Mouse (Mus musculus): Measurements from ENCODE around the gene Arnt2. TPM values are rescaled to one million over a fixed set of nuclear protein-coding genes. Genes with fewer than 3 reads are reported as not detected.

Gene Arnt2
- total RNA-seq, 2 experiments from 2014 or later: not detected

DNA sequence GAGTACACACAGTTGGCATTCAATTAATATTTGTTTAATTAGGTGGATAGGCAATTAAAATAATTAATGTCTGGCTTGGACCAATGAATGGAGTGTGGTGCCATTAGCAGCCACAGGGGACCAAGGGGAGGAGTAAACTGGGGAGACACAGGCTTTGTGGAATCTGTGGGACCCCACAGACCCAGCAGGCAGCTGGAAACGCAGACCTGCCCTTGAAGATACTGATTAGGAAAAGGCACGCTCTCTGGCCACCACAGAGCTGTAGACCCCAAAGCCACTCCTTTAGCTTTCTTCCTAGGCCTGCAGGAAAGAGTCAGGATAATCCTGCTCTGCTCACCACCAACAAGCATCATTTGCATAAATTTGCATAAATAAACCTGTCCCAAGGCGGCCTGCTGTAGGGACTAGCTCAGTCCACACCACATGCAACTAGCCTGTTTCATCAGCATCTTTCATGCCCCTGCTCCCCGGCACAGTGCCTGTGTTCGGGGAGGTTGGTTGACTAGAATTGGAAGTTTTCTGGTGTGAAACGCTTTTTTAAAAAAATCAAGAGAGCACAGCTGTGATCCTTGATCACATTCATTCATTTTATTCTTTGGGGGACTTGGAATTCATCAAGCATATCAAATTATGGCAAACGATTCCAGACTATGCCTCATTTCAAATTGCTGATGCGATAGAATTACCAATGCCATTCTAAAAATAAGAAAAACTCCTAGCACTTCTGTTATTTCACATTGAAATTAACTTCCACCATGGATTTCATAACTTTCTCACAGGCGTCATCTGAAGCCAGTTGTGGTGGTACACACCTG, 8.1 kb downstream of the Arnt2 start:
- ATAC-seq (ENCODE audit: poor library complexity, severe bottlenecking): no peak

DNA sequence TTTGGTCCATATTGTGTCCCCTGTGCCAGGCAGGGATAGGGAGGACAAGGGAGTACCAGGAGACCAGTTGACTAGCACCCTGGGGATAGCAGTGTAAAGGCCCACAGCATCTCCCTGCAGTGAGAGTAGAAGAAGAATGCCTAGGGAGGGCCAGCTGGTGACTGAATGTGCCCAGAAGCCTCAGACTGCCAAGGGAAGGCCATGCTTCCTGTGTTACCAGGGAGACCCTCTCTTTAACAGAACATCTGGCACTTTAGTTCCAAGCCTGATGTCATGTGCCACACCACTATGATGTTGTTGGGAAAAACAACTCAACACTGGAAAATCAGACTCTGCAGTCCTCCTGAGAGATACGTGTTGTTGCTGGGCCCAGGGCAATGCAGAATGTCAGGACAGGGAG, 12.7 kb downstream of the Arnt2 start:
- ATAC-seq (ENCODE audit: poor library complexity, severe bottlenecking): no peak

GRCm38 (mm10) chr7:84396581-84396980, 13.4 kb downstream of the Arnt2 start:
- ATAC-seq (ENCODE audit: poor library complexity, severe bottlenecking): no peak

- no peak for ATAC-seq (ENCODE audit: poor library complexity, severe bottlenecking)
These were observed 22.1 kb downstream of the Arnt2 start for GRCm38 (mm10) chr7:84387826-84388225.

DNA sequence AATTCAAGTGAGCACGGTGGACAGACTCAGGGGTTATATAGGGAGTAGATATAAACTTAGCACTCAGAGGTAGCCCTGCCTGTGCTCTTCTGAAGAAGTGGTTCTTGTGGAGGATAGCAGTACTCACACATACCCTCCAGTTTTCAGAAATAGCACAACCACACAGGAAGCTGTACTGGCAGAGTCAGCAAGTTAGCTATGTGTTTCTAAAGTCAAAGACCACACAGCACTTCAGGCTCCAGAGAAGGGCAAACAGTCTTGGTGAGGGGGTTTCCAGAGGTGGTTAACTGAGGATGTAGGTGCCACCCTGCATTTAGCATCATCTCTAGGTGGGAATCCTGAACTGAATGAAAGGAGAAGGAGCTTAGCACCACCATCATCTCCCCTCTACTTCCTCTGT, 23.5 kb downstream of the Arnt2 start:
- peak; percentile 38 for ATAC-seq (ENCODE audit: poor library complexity, severe bottlenecking)

- ATAC-seq (ENCODE audit: poor library complexity, severe bottlenecking): no peak
These were observed 25.2 kb downstream of the Arnt2 start for GRCm38 (mm10) chr7:84384778-84385177.

DNA sequence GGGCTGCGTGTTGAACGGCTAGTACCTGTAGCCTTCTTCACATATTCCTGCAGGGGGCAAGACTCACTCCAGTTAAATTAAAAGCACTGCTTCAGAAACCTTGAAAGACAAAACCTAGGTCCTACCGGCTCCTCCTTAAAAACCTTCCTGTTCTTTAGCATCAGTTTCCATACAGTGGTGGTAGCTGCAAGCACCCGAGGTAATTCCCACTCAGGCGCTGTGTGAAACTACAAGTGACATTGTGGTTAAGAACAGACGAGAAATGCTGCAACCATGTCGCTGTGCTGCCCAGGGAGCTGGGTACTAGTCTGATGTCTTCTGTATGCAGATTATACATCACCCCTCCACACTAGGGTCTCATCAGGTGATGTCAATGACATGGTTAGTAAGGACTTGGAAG, 25.9 kb downstream of the Arnt2 start:
- no peak for ATAC-seq (ENCODE audit: poor library complexity, severe bottlenecking)

- no peak for ATAC-seq (ENCODE audit: poor library complexity, severe bottlenecking)
These were observed 27.6 kb downstream of the Arnt2 start for GRCm38 (mm10) chr7:84382346-84382745.

DNA sequence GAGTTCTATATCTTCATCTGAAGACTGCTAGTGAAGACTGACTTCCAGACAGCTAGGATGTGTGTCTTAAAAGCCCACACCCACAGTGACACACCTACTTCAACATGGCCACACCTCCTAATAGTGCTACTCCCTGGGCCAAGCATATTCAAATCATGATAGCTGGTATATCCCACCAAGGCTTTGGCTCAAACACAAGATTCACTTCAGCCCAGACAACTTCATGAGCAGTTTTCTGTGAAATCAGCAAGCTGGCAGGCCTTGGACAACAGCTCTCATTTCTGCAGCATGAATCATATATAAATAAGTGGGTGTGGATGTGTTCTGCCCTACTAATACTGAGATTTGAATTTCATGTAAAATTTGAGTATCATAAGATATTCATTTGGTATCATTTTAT, 29.2 kb downstream of the Arnt2 start:
- ATAC-seq (ENCODE audit: poor library complexity, severe bottlenecking): no peak

DNA sequence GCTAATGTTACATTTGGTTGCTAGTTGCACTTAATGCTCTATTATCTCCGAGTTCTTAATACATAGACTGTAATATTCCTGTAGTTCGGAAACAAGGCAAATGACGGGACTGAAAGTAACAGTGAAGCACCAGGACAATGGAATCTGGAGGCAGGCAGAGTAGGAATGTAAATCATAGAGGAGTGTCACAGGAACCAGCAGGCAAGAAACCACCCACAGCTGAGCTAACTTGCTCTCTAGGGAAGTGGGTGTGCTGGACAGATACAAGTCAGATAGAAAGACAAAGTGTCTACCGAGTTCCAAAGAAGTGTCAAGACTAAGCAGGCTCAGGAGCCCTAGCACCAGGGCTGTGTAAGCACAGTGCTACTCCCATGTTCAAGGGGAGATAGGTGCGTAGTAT, 32.6 kb downstream of the Arnt2 start:
- ATAC-seq (ENCODE audit: poor library complexity, severe bottlenecking): no peak

GRCm38 (mm10) chr7:84373691-84374090, 36.3 kb downstream of the Arnt2 start:
- ATAC-seq (ENCODE audit: poor library complexity, severe bottlenecking): no peak

DNA sequence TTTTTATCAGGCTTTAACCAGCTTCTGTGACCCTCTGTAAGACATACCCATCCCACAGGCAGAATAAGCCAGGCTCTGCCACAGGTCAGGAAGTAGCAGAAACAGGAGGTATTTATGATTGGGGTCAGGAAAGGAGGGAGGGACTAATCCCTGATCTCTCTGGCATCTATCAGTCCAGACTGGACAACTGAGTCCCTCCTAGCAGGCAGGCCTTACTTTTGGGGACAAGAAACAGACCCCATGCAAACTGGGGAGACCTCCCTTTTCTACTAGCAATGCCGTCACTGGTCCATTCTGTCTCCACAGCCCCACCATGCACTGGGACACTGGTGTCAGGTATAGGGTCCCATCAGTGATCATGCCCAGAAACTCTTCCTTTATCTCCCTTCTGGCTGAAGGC, 37.1 kb downstream of the Arnt2 start:
- no peak for ATAC-seq (ENCODE audit: poor library complexity, severe bottlenecking)

- peak; percentile 47; the same call in 1 of the 2 replicates for ATAC-seq (ENCODE audit: poor library complexity, severe bottlenecking)
These were observed 37.7 kb downstream of the Arnt2 start for GRCm38 (mm10) chr7:84372280-84372679.

DNA sequence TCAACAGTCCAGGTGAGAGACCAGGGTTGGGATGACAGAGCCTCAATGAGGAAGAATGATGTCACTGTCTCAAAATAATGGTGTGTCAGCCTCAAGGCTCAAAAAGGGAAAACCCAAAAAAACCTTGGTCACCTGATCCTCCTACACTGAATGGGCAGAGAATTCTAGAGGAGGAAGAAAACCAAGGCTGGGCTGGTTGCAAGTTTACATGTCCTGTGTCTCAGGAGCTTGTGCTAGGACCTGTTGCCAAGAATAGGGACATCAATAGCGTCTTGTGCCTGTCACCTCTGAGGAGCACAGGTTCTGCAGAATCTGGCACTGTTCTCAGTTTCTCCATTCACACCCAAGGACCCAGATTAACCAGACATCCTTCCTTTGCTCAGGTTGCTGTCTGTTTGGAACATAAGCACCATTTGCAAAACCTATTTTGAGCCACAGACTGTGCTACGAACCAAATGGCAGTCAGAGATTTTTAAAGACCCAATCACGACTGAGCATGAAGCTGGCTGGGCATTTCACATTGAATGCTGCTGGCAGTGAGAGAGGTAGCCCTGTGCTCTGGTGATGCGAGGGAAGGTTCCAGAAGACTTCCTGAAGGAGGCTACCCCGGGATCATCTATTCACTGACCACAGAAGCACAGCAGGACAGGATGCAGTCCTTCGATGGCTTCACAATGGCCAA, 38.9 kb downstream of the Arnt2 start:
- ATAC-seq (ENCODE audit: poor library complexity, severe bottlenecking): no peak

GRCm38 (mm10) chr7:84366251-84366650, 43.7 kb downstream of the Arnt2 start:
- no peak for ATAC-seq (ENCODE audit: poor library complexity, severe bottlenecking)

GRCm38 (mm10) chr7:84362711-84363110, 47.3 kb downstream of the Arnt2 start:
- ATAC-seq (ENCODE audit: poor library complexity, severe bottlenecking): no peak

DNA sequence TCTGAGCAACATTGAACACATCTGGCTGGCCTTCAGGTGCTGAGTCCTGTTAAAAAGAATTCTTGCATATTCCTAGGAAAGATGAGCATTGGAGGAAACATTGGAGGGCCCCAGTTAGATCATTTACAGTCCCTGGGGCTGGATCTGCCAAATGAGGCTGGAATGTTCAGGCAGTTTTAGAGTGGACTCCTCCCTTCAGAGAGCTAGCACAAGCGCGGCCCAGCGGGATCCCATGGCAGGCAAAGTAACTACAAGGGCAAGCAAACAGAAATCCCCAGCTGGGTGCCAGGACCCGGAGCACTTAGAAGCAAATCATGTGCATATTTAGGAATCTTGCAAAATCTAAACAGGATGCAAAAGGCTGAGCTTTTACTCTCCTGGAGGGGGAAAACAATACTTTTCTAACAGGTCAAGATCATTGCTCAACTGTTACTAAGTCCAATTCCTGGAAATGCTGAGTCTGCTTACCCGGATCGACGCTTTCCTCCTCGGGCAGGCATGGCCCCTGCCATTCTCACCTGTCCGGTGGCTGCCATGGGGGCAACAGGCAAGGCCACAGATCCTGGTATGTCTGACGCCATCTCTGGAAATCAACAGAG, 48.8 kb downstream of the Arnt2 start:
- no peak for ATAC-seq (ENCODE audit: poor library complexity, severe bottlenecking)

DNA sequence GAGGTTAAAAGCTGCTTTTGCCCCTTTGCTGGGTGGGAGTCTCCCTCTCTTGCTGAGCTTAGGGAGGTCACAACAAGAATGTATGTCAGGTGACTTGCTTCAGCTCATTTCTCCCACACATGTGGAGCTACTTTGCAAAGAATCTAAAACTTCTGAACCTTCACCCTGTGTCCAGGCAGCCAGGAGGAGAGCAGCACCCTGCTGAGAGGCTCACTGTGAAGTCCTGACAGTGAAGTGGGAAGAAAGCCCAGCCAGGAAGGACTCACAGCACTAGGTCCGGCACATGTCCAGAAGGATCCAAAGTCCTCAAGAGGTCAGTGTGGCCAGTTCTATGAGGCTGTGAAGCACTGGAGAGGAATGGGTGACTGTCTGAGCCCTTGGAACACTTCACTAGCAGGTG, 51.5 kb downstream of the Arnt2 start:
- no peak for ATAC-seq (ENCODE audit: poor library complexity, severe bottlenecking)

GRCm38 (mm10) chr7:84355619-84356570, 54.1 kb downstream of the Arnt2 start:
- peak; percentile 68 for ATAC-seq (ENCODE audit: poor library complexity, severe bottlenecking)

GRCm38 (mm10) chr7:84354890-84355289, 55.1 kb downstream of the Arnt2 start:
- ATAC-seq (ENCODE audit: poor library complexity, severe bottlenecking): no peak

DNA sequence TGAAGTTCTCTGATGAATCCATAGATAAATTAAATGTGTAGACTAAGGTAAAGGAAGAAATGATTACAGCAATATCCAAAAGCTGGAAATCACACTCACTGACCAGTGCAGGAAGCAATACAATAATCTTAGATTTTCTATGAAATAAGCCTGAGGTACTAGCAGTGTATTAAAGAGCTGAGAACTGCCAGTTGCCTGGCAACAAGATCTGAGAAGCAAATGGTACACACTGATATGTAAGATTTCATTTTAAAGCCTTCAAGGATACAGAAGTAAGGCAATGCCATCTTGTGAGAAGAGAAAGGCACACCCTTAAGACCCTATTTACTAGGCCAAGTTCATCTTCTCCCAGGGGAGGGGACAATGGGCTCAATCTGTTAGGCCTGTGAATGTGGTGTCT, 59.4 kb downstream of the Arnt2 start:
- ATAC-seq (ENCODE audit: poor library complexity, severe bottlenecking): no peak
